Mouse (Mus musculus): ENCODE data around the gene Phox2b.

DNA sequence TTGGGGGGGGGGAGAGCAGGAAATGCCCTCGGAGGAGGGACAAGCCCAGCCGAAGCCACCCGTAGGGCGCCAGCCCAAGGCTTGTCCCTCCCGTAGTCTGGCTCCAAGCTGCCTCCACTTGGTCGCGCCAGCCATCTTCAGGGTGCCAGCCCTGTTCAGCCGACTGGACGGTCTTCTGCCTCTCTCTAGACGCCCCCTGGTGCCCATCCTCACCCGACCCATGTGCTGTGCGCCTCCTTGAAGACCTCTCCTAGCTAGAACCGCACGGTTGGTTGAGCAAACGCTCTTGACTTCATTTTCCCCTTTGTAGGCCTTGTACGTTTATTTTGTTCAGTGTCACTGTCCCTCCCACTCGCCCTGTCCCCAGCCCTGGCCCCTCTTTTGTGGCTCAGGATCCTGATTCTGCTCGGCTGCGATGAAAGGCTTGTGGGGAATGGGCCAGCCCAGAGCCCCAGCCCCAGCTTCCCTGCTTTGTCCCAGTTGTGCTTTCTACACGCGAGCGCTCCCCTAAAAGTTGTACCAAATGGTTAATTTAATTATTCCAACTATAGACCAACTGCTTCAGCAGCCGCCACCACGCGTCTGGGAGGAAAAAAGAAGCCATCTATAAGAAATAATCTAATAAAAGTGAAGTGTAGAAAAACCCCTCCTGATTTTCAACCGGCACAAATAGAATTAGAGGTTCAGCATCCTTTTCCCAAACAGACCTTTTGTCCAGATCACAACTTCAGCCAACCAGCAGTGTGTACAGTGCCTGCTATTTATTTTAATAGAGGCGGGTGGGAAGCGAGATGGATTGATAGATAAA lies 2.9 kb upstream of the Phox2b start:
- TF ChIP-seq TAL1 (IDR thresholded peaks at IDR 0.05; ENCODE audit: low read length): no peak
- TF ChIP-seq GATA1 (IDR thresholded peaks at IDR 0.05; ENCODE audit: low read length): no peak

Measured in erythroblast, embryonic 14.5 days (primary cell).